Mouse (Mus musculus) ES-E14 (cell line): ENCODE results near the gene Fasn. TPM values are rescaled to one million over a fixed set of nuclear protein-coding genes. Genes with fewer than 3 reads are reported as not detected.
"Not testable (repeated sequence)": the region's sequence is repeated elsewhere in the genome, so short reads cannot be mapped to it uniquely, and the experiment has no call there.

Experiments
- DNase-seq: peaks from one replicate; pipeline ENCODE4 v3.0.0-alpha.2; 2013; ENCODE audit warnings: low read depth, low spot score
- H3K27ac ChIP-seq: 2 replicates; pipeline ENCODE4 v1.5.1; 2012; ENCODE audit warnings: low read depth, mild to moderate bottlenecking, low read length, moderate library complexity, mixed read lengths; ENCODE audit not compliant: poor library complexity, insufficient read depth, severe bottlenecking
- H3K36me3 ChIP-seq: 2 replicates; pipeline ENCODE4 v1.6.1; 2012; ENCODE audit warnings: mild to moderate bottlenecking, low read length, moderate library complexity, mixed read lengths; ENCODE audit not compliant: control insufficient read depth, poor library complexity, insufficient read depth, severe bottlenecking
- H3K4me1 ChIP-seq, 2 experiments: fragments of 150-350 bp in 1 of 2; sonication (generic) in 1 of 2; 2 replicates each; pipeline ENCODE4 v1.6.1; 2012; ENCODE audit warnings: low read length in 2 of 2, mild to moderate bottlenecking in 1 of 2, mixed read lengths in 1 of 2; ENCODE audit not compliant: control insufficient read depth in 2 of 2, insufficient read depth in 2 of 2, poor library complexity in 1 of 2
- H3K4me3 ChIP-seq, 2 experiments: fragments of 150-350 bp in 1 of 2; sonication (generic) in 1 of 2; 2 replicates each; pipeline ENCODE4 v1.5.1; 2012; ENCODE audit warnings: low read length in 2 of 2, low read depth in 1 of 2, mild to moderate bottlenecking in 1 of 2, mixed read lengths in 1 of 2; ENCODE audit not compliant: insufficient read depth in 1 of 2, poor library complexity in 1 of 2, severe bottlenecking in 1 of 2
- H3K9ac ChIP-seq: 2 replicates; pipeline ENCODE4 v1.6.1; 2012; ENCODE audit warnings: low read depth, mild to moderate bottlenecking, low read length, mixed read lengths; ENCODE audit not compliant: poor library complexity, insufficient read depth, severe bottlenecking
- H3K9me3 ChIP-seq: fragments of 150-350 bp; sonication (generic); 2 replicates; pipeline ENCODE4 v1.6.1; 2012; ENCODE audit warnings: low read depth, mild to moderate bottlenecking, low read length; ENCODE audit not compliant: control insufficient read depth, insufficient read depth
- CHD2 ChIP-seq: IDR thresholded peaks from 2 replicates; pipeline ENCODE4 v1.6.1; 2014; ENCODE audit warnings: mild to moderate bottlenecking, low read depth, low read length, inconsistent platforms
- HCFC1 ChIP-seq: IDR thresholded peaks from 2 replicates; pipeline ENCODE4 v1.6.1; 2012; ENCODE audit warnings: low read length, inconsistent platforms, borderline replicate concordance; ENCODE audit not compliant: insufficient read depth
- MAFK ChIP-seq: IDR thresholded peaks from 2 replicates; pipeline ENCODE4 v1.6.1; 2014; ENCODE audit warnings: mild to moderate bottlenecking, low read depth, low read length, inconsistent platforms; ENCODE audit not compliant: insufficient read depth
- ZC3H11A ChIP-seq: IDR thresholded peaks from 2 replicates; pipeline ENCODE4 v1.6.1; 2012; ENCODE audit warnings: low read depth, mild to moderate bottlenecking, inconsistent platforms, low read length, borderline replicate concordance
- ZNF384 ChIP-seq: IDR thresholded peaks from 2 replicates; pipeline ENCODE4 v1.6.1; 2012; ENCODE audit warnings: low read depth, low read length, inconsistent platforms
- in situ Hi-C, 2 experiments: fragments of 600-800 bp; cut with MboI; formaldehyde crosslinking; loops; one replicate each; pipeline ENCODE4 v1.15.1; 2025; ENCODE audit warnings: low sequenced_read_pairs in 2 of 2, inconsistent platforms in 1 of 2; ENCODE audit not compliant: unreplicated experiment in 2 of 2
- total RNA-seq: library from RNA; depleted of rRNA; stranded (reverse); fragments of 300-350 nt; gene quantifications from 2 replicates; pipeline ENCODE4 v1.2.3, GENCODE M21; 2012

Gene Fasn
- total RNA-seq, 1 experiment = 210 TPM

- Histone ChIP-seq H3K9ac (no peak overlapping the region), H3K4me1 (no peaks in the 10 kb centered on the region), H3K36me3 (peaks cover 79% of the 10 kb centered on the region), H3K4me3 (no peak overlapping the region), H3K27ac (no peak overlapping the region), H3K9me3 (no peaks in the 10 kb centered on the region)
- DNase-seq = no peak
- in situ Hi-C loops = no loop called here
- TF ChIP-seq MAFK = no peak
- no peak for TF ChIP-seq CHD2
- TF ChIP-seq ZNF384 = no peak
- no peak for TF ChIP-seq HCFC1
- TF ChIP-seq ZC3H11A = no peak
Measured at GRCm38 (mm10) chr11:120789355-120789754, 35.0 kb downstream of the Fasn start.

GRCm38 (mm10) chr11:120788460-120788859, 35.9 kb downstream of the Fasn start:
- DNase-seq, H3K4me3 ChIP-seq, in situ Hi-C loops, H3K9me3 ChIP-seq, H3K27ac ChIP-seq, H3K4me1 ChIP-seq, H3K9ac ChIP-seq: not testable (repeated sequence)
- H3K36me3 ChIP-seq = peaks cover 70% of the 10 kb centered on the region

GRCm38 (mm10) chr11:120785145-120785544, 39.2 kb downstream of the Fasn start:
- no peak for DNase-seq
- peaks cover 5 to 13% of the 10 kb centered on the region in 2 experiments; a peak in 3 of 4 replicates for H3K4me1 ChIP-seq
- H3K9ac ChIP-seq = peak overlapping the region; percentile 76
- TF ChIP-seq CHD2 (no peak), HCFC1 (no peak), ZNF384 (no peak)
- no peaks in the 10 kb centered on the region for H3K9me3 ChIP-seq
- in situ Hi-C loops = no loop called here
- H3K36me3 ChIP-seq = peaks cover 41% of the 10 kb centered on the region
- H3K4me3 ChIP-seq = peak overlapping the region; percentile 80 to 98
- no peak overlapping the region for H3K27ac ChIP-seq

- H3K4me1 ChIP-seq = peaks cover 13 to 18% of the 10 kb centered on the region in 2 experiments
- in situ Hi-C loops = no loop called here
- DNase-seq = peak; percentile 55
- H3K27ac ChIP-seq = peak within 1 kb of the TSS; percentile 8; the same call in 1 of the 2 replicates
- peak within 1 kb of the TSS; percentile 82 for H3K9ac ChIP-seq
- H3K36me3 ChIP-seq = peaks cover 33% of the 10 kb centered on the region
- TF ChIP-seq ZNF384 (no peak), ZC3H11A (no peak), MAFK (no peak), CHD2 (no peak), HCFC1 (peak; percentile 54; the same call in 1 of the 2 replicates)
- H3K9me3 ChIP-seq = no peaks in the 10 kb centered on the region
- H3K4me3 ChIP-seq = peak within 1 kb of the TSS; percentile 80 to 98
Measured at GRCm38 (mm10) chr11:120784064-120784791, 40.1 kb downstream of the Fasn start, which contains the start of the genes Rfng and Gps1. Rfng (minus strand) TSS chr11:120784207. Gps1 (plus strand) TSS chr11:120784272.

GRCm38 (mm10) chr11:120783426-120784063, 40.8 kb downstream of the Fasn start:
- no peaks in the 10 kb centered on the region for H3K9me3 ChIP-seq
- in situ Hi-C loops = no loop called here
- H3K9ac ChIP-seq = peak overlapping the region; percentile 82
- no peak overlapping the region for H3K27ac ChIP-seq
- peaks cover 16 to 21% of the 10 kb centered on the region in 2 experiments for H3K4me1 ChIP-seq
- H3K4me3 ChIP-seq = peak overlapping the region; percentile 80 to 98
- peaks cover 29% of the 10 kb centered on the region for H3K36me3 ChIP-seq
- TF ChIP-seq HCFC1 (no peak), CHD2 (no peak), MAFK (no peak), ZC3H11A (no peak), ZNF384 (no peak)
- DNase-seq = no peak

GRCm38 (mm10) chr11:120781361-120781760, 43.0 kb downstream of the Fasn start:
- H3K27ac ChIP-seq, DNase-seq, H3K36me3 ChIP-seq, H3K4me3 ChIP-seq, H3K9me3 ChIP-seq, in situ Hi-C loops, H3K9ac ChIP-seq: not testable (repeated sequence)
- H3K4me1 ChIP-seq = peaks cover 16 to 34% of the 10 kb centered on the region in 2 experiments
